Mouse (Mus musculus) liver, adult 2 months (tissue): ENCODE measurements around the gene Pafah1b2. TPM values are rescaled to one million over a fixed set of nuclear protein-coding genes. Genes with fewer than 3 reads are reported as not detected.

Experiments
- DNase-seq: peaks from one replicate; pipeline ENCODE4 v3.0.0-alpha.2; 2011; ENCODE audit warnings: low read depth, low spot score; ENCODE audit errors: extremely low read depth
- H3K27ac ChIP-seq: fragments of 200-500 bp; replicated peaks from 2 replicates; pipeline ENCODE4 v1.5.1; 2012; ENCODE audit warnings: low read depth, mild to moderate bottlenecking, control low read depth, inconsistent platforms, low read length; ENCODE audit not compliant: insufficient read depth
- H3K27me3 ChIP-seq: fragments of 200-500 bp; 2 replicates; pipeline ENCODE4 v1.6.1; 2012; ENCODE audit warnings: mild to moderate bottlenecking, moderate library complexity, low read length, inconsistent platforms; ENCODE audit not compliant: control insufficient read depth, insufficient read depth
- H3K36me3 ChIP-seq: fragments of 200-500 bp; 2 replicates; pipeline ENCODE4 v1.6.1; 2012; ENCODE audit warnings: low read length, inconsistent platforms; ENCODE audit not compliant: control insufficient read depth, insufficient read depth
- H3K4me1 ChIP-seq: fragments of 200-500 bp; 2 replicates; pipeline ENCODE4 v1.6.1; 2011; ENCODE audit warnings: low read length; ENCODE audit not compliant: control insufficient read depth, insufficient read depth
- H3K4me3 ChIP-seq: fragments of 200-500 bp; 2 replicates; pipeline ENCODE4 v1.5.1; 2011; ENCODE audit warnings: low read depth, mild to moderate bottlenecking, control low read depth, low read length, moderate library complexity; ENCODE audit not compliant: insufficient read depth
- H3K79me2 ChIP-seq: fragments of 200-500 bp; 2 replicates; pipeline ENCODE4 v1.6.1; 2012; ENCODE audit warnings: inconsistent platforms, mild to moderate bottlenecking, low read length, moderate library complexity; ENCODE audit not compliant: control insufficient read depth, insufficient read depth
- H3K9ac ChIP-seq: fragments of 200-500 bp; 2 replicates; pipeline ENCODE4 v1.6.1; 2012; ENCODE audit warnings: low read depth, mild to moderate bottlenecking, control low read depth, inconsistent platforms, low read length
- CTCF ChIP-seq: fragments of 200-500 bp; IDR thresholded peaks from 2 replicates; pipeline ENCODE4 v1.5.1; 2011; ENCODE audit warnings: low read depth, low read length, control low read depth
- POLR2A ChIP-seq: fragments of 200-500 bp; IDR thresholded peaks from 2 replicates; pipeline ENCODE4 v1.6.1; 2011; ENCODE audit warnings: low read length, control low read depth; ENCODE audit not compliant: insufficient read depth; ENCODE audit errors: extremely low read depth
- WGBS: fragments of 180-500 bp; shearing (Covaris S2); methylation state at CpG from one replicate; pipeline ENCODE4 v1.1.7; 2018; 5-methylcytosine and 5-hydroxymethylcytosine counted together
- polyA plus RNA-seq: library from polyadenylated mRNA; depleted of rRNA; stranded (reverse); fragments of >200 nt; gene quantifications from 2 replicates; pipeline ENCODE4 v1.2.3, GENCODE M21; 2012
- total RNA-seq: library from RNA; depleted of rRNA; stranded (reverse); fragments of >200 nt; gene quantifications from 2 replicates; pipeline ENCODE4 v1.2.3, GENCODE M21; 2014

The Pafah1b2 gene
- total and polyA plus RNA-seq, 2 experiments, result 14.2 to 14.8 TPM

DNA sequence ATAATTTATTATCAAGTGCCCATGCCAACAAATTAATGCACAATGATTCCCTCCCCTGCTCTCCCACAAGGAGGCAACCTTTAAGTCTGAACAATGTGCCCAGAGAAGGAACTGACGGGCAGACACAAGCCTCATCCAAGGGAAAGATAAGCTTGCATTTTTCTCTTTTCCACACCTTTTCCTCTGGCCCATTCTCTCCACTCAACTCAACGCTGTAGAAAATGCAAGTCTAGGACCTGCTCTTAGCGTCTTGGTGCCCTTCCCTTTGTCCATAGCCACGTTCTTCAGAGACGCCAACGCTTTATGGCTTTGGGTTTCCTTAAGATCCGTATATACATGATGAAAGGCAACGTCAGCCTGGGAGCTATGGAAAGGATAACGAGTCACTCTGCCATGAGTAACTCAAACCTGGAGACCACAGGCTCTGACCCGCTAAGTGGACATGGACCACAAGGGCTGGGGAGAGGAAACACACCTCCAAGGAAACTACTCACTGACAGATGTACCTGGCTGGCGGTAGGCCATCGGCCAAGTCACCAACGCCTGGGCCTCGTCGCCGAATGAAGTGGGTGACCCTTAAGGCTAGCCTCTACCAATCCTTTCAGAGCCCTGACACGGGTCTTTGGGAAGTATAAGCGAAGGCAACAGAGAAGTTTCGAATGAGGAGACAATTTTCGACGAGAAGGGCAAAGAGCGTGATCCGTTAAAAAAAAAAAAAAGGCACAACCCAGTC lies 28.6 kb downstream of the Pafah1b2 start:
- Histone ChIP-seq H3K4me1 (peaks cover 9% of the 10 kb centered on the region), H3K36me3 (no peaks in the 10 kb centered on the region), H3K4me3 (peak overlapping the region; percentile 95), H3K79me2 (peaks cover 35% of the 10 kb centered on the region), H3K9ac (peak overlapping the region; percentile 97), H3K27ac (peak overlapping the region; percentile 31), H3K27me3 (no peaks in the 10 kb centered on the region)
- DNase-seq, result peak; percentile 19
- WGBS, result 3% methylated on average over 23 of the region's 23 CpGs
- TF ChIP-seq POLR2A (no peak), CTCF (no peak)

DNA sequence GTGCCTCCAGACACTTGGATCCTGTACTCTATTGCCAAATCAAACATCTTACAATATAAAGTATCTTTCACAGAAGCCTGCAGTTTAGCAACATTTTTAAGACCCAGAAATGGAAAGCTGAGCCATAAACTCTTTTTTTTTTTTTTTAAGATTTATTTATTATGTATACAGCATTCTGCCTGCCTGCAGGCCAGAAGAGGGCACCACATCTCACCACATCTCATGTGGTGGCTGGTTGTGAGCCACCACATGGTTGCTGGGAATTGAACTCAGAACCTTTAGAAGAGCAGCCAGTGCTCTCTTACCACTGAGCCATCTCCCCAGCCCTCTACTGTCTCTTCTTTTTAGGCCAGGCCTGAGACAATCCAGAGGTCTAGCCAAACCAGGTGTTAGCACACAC lies 31.2 kb downstream of the Pafah1b2 start:
- no peaks in the 10 kb centered on the region for H3K27me3 ChIP-seq
- H3K4me1 ChIP-seq, result peaks cover 9% of the 10 kb centered on the region
- H3K27ac ChIP-seq, result no peak overlapping the region
- DNase-seq, result no peak
- H3K79me2 ChIP-seq, result peaks cover 40% of the 10 kb centered on the region
- TF ChIP-seq CTCF (0 out of 2 replicates have a peak, but pooled peaks have one; percentile 4), POLR2A (no peak)
- no peak overlapping the region for H3K9ac ChIP-seq
- H3K36me3 ChIP-seq, result peaks cover 9% of the 10 kb centered on the region
- no peak overlapping the region for H3K4me3 ChIP-seq

DNA sequence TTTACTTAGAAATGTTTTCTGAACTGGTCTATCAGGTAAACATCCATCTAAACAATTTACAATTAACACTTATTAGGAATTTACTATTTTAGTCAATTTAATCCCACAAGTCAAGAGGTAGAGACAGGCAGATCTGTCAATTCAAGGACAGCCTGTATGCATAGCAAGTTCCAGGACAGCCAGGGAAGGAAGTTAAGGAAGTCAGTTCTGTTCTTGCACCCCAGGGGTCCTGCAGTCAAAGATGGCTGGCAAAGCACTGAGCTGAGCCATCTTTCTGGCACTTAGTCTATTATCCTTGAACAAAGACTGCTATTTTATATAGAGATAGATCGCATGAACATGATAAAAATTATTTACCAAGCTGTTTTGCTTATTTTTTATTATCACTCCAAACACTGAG lies 31.9 kb downstream of the Pafah1b2 start:
- Histone ChIP-seq H3K36me3 (peaks cover 10% of the 10 kb centered on the region), H3K4me1 (peaks cover 9% of the 10 kb centered on the region), H3K4me3 (no peak overlapping the region), H3K9ac (no peak overlapping the region), H3K27ac (no peak overlapping the region), H3K27me3 (no peaks in the 10 kb centered on the region), H3K79me2 (peaks cover 40% of the 10 kb centered on the region)
- DNase-seq, result no peak
- TF ChIP-seq POLR2A, result no peak
- no peak for TF ChIP-seq CTCF
- WGBS, result 81% methylated on average over 1 of the region's 1 CpGs

DNA sequence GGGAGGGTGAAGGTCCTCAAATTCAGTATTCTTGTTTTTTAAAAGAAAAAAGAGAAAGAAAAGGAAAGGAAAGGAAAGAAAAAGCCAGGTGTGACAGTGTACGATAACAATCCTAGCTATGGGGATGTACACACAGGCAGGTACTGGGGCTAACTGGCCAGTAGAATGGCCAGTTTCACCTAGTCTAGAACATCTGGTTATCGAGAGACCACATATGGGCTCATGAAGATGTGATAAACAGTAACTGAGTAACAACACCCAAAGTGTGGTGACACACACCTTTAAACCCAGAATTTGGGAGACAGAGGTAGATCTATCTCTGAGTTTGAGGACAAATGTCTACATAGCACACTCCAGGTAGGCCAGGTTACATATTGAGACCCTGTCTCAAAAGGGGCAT lies 32.7 kb downstream of the Pafah1b2 start:
- peaks cover 17% of the 10 kb centered on the region for H3K36me3 ChIP-seq
- no peaks in the 10 kb centered on the region for H3K27me3 ChIP-seq
- no peak overlapping the region for H3K4me3 ChIP-seq
- TF ChIP-seq POLR2A, result no peak
- TF ChIP-seq CTCF, result no peak
- 95% methylated on average over 2 of the region's 2 CpGs for WGBS
- no peak overlapping the region for H3K27ac ChIP-seq
- peaks cover 40% of the 10 kb centered on the region for H3K79me2 ChIP-seq
- H3K9ac ChIP-seq, result no peak overlapping the region
- peaks cover 9% of the 10 kb centered on the region for H3K4me1 ChIP-seq
- no peak for DNase-seq

DNA sequence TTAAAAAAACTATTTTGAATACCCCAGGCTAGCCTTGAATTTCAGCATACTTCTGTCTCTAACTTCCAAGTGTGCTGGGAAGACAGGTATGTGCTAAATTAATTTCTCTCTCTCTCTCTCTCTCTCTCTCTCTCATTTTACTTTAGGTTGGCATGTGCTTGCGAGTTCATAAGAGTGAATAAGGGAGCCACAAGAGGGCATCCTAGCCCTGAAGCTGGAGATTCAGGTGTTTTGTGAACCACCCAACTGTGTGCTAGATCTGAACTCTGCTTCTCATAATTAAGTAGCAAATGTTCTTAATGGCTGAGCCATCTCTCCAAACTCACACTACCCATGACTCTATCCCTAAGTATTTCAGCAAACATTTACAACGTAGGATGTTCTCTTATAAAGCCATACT lies 35.6 kb downstream of the Pafah1b2 start:
- DNase-seq, result peak; percentile 38
- no peaks in the 10 kb centered on the region for H3K4me1 ChIP-seq
- peaks cover 40% of the 10 kb centered on the region for H3K36me3 ChIP-seq
- 0 out of 2 replicates have a peak, but pooled peaks have one; percentile 9 for TF ChIP-seq CTCF
- TF ChIP-seq POLR2A, result no peak
- no peak overlapping the region for H3K27ac ChIP-seq
- no peak overlapping the region for H3K9ac ChIP-seq
- H3K79me2 ChIP-seq, result peaks cover 16% of the 10 kb centered on the region
- no peaks in the 10 kb centered on the region for H3K27me3 ChIP-seq
- 73% methylated on average over 2 of the region's 2 CpGs for WGBS
- no peak overlapping the region for H3K4me3 ChIP-seq

DNA sequence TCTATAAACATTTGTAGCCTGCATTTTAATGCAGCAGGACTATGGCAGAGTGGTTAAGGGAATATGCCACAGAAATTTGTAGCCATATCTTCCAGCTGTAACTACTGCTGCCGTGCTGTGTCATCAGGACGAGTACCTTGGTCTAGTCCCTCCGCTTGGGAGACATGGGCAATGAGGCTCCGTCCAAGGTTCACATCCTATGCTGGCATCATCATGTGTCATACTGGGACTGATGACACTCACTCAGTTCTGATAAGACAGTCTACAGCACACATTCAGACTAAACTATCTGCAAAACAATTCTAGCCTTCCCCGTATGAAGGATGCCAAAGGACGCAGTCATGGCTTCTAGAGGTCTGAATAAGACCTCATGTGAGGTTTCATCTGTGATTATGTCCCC lies 48.9 kb downstream of the Pafah1b2 start:
- TF ChIP-seq CTCF, result no peak
- no peak for TF ChIP-seq POLR2A
- peak; percentile 45 for DNase-seq
- Histone ChIP-seq H3K79me2 (no peaks in the 10 kb centered on the region; the same call in 1 of the 2 replicates), H3K27me3 (no peaks in the 10 kb centered on the region), H3K9ac (no peak overlapping the region), H3K36me3 (peaks cover 35% of the 10 kb centered on the region), H3K4me3 (no peak overlapping the region), H3K4me1 (peaks cover 13% of the 10 kb centered on the region), H3K27ac (no peak overlapping the region)
- WGBS, result 66% methylated on average over 6 of the region's 6 CpGs
